Mouse (Mus musculus) heart, adult 18-20 months (tissue): ENCODE measurements at regions not wholly inside any gene's neighbourhood (a gene's known extent, or its start where the extent isn't known, plus 50 kb on each side); places are given as distances from the start of the nearest gene placed in this dataset.
A peak's percentile ranks its signal among the peaks of the same experiment; 100 is the strongest.

ENCODE experiments used
- DNase-seq, 2 experiments: peaks; one replicate each; pipeline ENCODE4 v3.0.0; 2021 to 2022; ENCODE audit warnings: mixed read lengths in 1 of 2

- DNase-seq: no peak
Measured at GRCm38 (mm10) chr3:35027898-35028297, 377.7 kb downstream of the Sox2 start.

GRCm38 (mm10) chr3:35029924-35030323, 379.7 kb downstream of the Sox2 start:
- DNase-seq: no peak

GRCm38 (mm10) chr3:35033587-35033986, 383.4 kb downstream of the Sox2 start:
- DNase-seq: no peak

GRCm38 (mm10) chr3:35035234-35035633, 385.0 kb downstream of the Sox2 start:
- no peak for DNase-seq

- DNase-seq: no peak
Measured at GRCm38 (mm10) chr3:35043705-35044104, 393.5 kb downstream of the Sox2 start.

GRCm38 (mm10) chr3:35059438-35059837, 409.2 kb downstream of the Sox2 start:
- no peak for DNase-seq

GRCm38 (mm10) chr3:35060042-35060441, 409.8 kb downstream of the Sox2 start:
- DNase-seq: no peak

GRCm38 (mm10) chr3:35066824-35067223, 416.6 kb downstream of the Sox2 start:
- DNase-seq: no peak

- no peak for DNase-seq
Measured at GRCm38 (mm10) chr3:35068586-35068985, 418.4 kb downstream of the Sox2 start.

GRCm38 (mm10) chr3:35071046-35071445, 420.8 kb downstream of the Sox2 start:
- no peak for DNase-seq

- DNase-seq: no peak
Measured at GRCm38 (mm10) chr3:35079887-35080286, 429.7 kb downstream of the Sox2 start.

- DNase-seq: peak; percentile 36 to 48
Measured at GRCm38 (mm10) chr3:35084091-35084867, 434.1 kb downstream of the Sox2 start.

GRCm38 (mm10) chr3:35088241-35089080, 438.3 kb downstream of the Sox2 start:
- peak; percentile 18 to 40 for DNase-seq

GRCm38 (mm10) chr3:35090496-35091133, 440.4 kb downstream of the Sox2 start:
- DNase-seq: peak; percentile 36 to 56

- no peak for DNase-seq
Measured at GRCm38 (mm10) chr3:35093001-35093400, 442.8 kb downstream of the Sox2 start.

- no peak for DNase-seq
Measured at GRCm38 (mm10) chr3:35095221-35095620, 445.0 kb downstream of the Sox2 start.

- no peak for DNase-seq
Measured at GRCm38 (mm10) chr3:35096381-35096780, 446.2 kb downstream of the Sox2 start.

- no peak for DNase-seq
Measured at GRCm38 (mm10) chr3:35097766-35098165, 447.6 kb downstream of the Sox2 start.

- no peak for DNase-seq
Measured at GRCm38 (mm10) chr3:35099226-35099625, 449.0 kb downstream of the Sox2 start.

- DNase-seq: no peak
Measured at GRCm38 (mm10) chr3:35099876-35100420, 449.7 kb downstream of the Sox2 start.

- DNase-seq: no peak
Measured at GRCm38 (mm10) chr3:35101286-35101685, 451.1 kb downstream of the Sox2 start.

- DNase-seq: no peak
Measured at GRCm38 (mm10) chr3:35101951-35102350, 451.7 kb downstream of the Sox2 start.
